Comparison of ENCODE assay signal across 11 mouse cellular contexts in the genomic region with DNA sequence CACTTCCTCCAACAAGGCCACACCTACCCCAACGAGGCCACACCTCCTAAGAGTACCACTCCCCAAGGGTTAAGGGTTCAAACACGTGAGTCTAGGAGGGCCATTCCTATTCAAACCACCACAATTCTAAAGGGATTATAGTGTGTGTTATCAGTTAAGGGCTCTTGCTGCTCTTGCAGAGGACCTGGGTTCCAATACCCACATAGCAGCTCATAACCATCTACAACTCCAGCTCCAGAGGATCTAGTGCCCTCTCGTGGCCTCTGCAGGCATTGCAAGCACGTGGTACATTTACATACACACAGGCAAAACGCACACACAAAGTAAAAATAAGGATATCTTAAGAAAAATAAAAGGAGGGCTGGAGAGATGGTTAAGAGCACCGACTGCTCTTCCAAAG. TPM values are rescaled to one million over a fixed set of nuclear protein-coding genes. Genes with fewer than 3 reads are reported as not detected.
DNase-seq lines count a peak whose midpoint lies in the region; ATAC-seq and TF ChIP-seq lines count a peak whose summit lies in the region.
"Had no signal": no experiment of that assay in that cellular context is flagged by ENCODE, and none has a peak within 500 bp of the region (broad histone marks: within the 10 kb centered on the region; RNA-seq: fewer than 3 reads in every experiment).

No protein-coding gene starts in this region.

- H3K36me3 ChIP-seq in forebrain, postnatal 0 days (ENCODE audit: insufficient read depth) = no peaks in the 10 kb centered on the region
- H3K36me3 ChIP-seq in forebrain, embryonic 12.5 days (replicated peaks) = no peaks in the 10 kb centered on the region
- no peaks in the 10 kb centered on the region for H3K36me3 ChIP-seq in liver, embryonic 14.5 days (replicated peaks; ENCODE audit: control insufficient read depth, insufficient read depth, low read depth)
- H3K36me3 ChIP-seq: limb, embryonic 15.5 days had no signal

- H3K4me3 ChIP-seq in forebrain, postnatal 0 days (ENCODE audit: low read depth, low read length) = no peak overlapping the region
- no peak overlapping the region for H3K4me3 ChIP-seq in forebrain, embryonic 12.5 days (replicated peaks)
- H3K4me3 ChIP-seq in liver, embryonic 14.5 days (ENCODE audit: insufficient read depth in 1 of 2, low read depth in 2 of 2, low read length in 2 of 2) = no peak overlapping the region
- H3K4me3 ChIP-seq: limb, embryonic 15.5 days had no signal

- no peak overlapping the region for H3K4me2 ChIP-seq in forebrain, postnatal 0 days (ENCODE audit: low read depth)
- no peak overlapping the region for H3K4me2 ChIP-seq in forebrain, embryonic 12.5 days
- H3K4me2 ChIP-seq in liver, embryonic 14.5 days (ENCODE audit: low read depth) = no peak overlapping the region
- H3K4me2 ChIP-seq: limb, embryonic 15.5 days had no signal

- WGBS in forebrain, postnatal 0 days = 68% methylated on average over 6 of the region's 6 CpGs
- 66% methylated on average over 6 of the region's 6 CpGs for WGBS in forebrain, embryonic 12.5 days
- WGBS in liver, embryonic 14.5 days (ENCODE audit: insufficient replicate concordance) = 57% methylated on average over 6 of the region's 6 CpGs

- TF ChIP-seq CTCF in forebrain, postnatal 0 days (IDR thresholded peaks at IDR 0.05; ENCODE audit: low read depth) = peak; percentile 60
- TF ChIP-seq CTCF in liver, embryonic 14.5 days (IDR thresholded peaks at IDR 0.05; ENCODE audit: low read depth) = peak; percentile 90

- H3K4me1 ChIP-seq in forebrain, postnatal 0 days (ENCODE audit: insufficient read depth) = no peaks in the 10 kb centered on the region
- H3K4me1 ChIP-seq in forebrain, embryonic 12.5 days = peaks cover 14% of the 10 kb centered on the region; the same call in 1 of the 2 replicates
- H3K4me1 ChIP-seq in liver, embryonic 14.5 days (replicated peaks; ENCODE audit: control insufficient read depth in 2 of 2, insufficient read depth in 2 of 2, low read length in 1 of 2) = peaks cover 15 to 29% of the 10 kb centered on the region in 2 experiments

- H3K9me3 ChIP-seq in forebrain, postnatal 0 days (ENCODE audit: low read length) = no peaks in the 10 kb centered on the region
- H3K9me3 ChIP-seq in forebrain, embryonic 12.5 days = 0 out of 2 replicates have a peak, but pooled peaks cover 3% of the 10 kb centered on the region
- no peaks in the 10 kb centered on the region; the same call in 1 of the 2 replicates for H3K9me3 ChIP-seq in liver, embryonic 14.5 days (ENCODE audit: control insufficient read depth, low read length)
- H3K9me3 ChIP-seq: limb, embryonic 15.5 days had no signal

- no peaks in the 10 kb centered on the region for H3K27me3 ChIP-seq in forebrain, postnatal 0 days (ENCODE audit: insufficient read depth, low read length)
- no peaks in the 10 kb centered on the region for H3K27me3 ChIP-seq in forebrain, embryonic 12.5 days
- H3K27me3 ChIP-seq in liver, embryonic 14.5 days (ENCODE audit: control insufficient read depth, insufficient read depth, low read length) = no peaks in the 10 kb centered on the region
- H3K27me3 ChIP-seq: limb, embryonic 15.5 days had no signal

- no peak overlapping the region for H3K9ac ChIP-seq in forebrain, postnatal 0 days
- H3K9ac ChIP-seq in forebrain, embryonic 12.5 days = no peak overlapping the region
- H3K9ac ChIP-seq in liver, embryonic 14.5 days (replicated peaks) = no peak overlapping the region
- H3K9ac ChIP-seq: limb, embryonic 15.5 days had no signal

- TF ChIP-seq EP300 in liver, embryonic 14.5 days (IDR thresholded peaks at IDR 0.05; ENCODE audit: low read depth) = no peak

- H3K27ac ChIP-seq in forebrain, postnatal 0 days (ENCODE audit: low read depth, low read length) = no peak overlapping the region
- H3K27ac ChIP-seq in forebrain, embryonic 12.5 days = no peak overlapping the region
- H3K27ac ChIP-seq in liver, embryonic 14.5 days = no peak overlapping the region
- H3K27ac ChIP-seq: limb, embryonic 15.5 days had no signal

- no peak for ATAC-seq in forebrain, postnatal 0 days
- ATAC-seq in forebrain, embryonic 12.5 days (ENCODE audit: low FRiP score) = no peak
- no peak for ATAC-seq in liver, embryonic 14.5 days (ENCODE audit: insufficient read depth)

- no peak for DNase-seq in forebrain, postnatal 0 days
- DNase-seq in lung, postnatal 36 days = peak; percentile 34
- no peak for DNase-seq in lung, postnatal 14 days
- peak; percentile 48 for DNase-seq in NIH3T3 (ENCODE audit: low read depth)
- DNase-seq in liver, embryonic 14.5 days (ENCODE audit: low read depth in 3 of 3, low spot score in 3 of 3) = peak in 2 of 3 experiments; percentile 52 to 55
- DNase-seq in right cerebral cortex, postnatal 25 days = no peak
- DNase-seq in layer of hippocampus, postnatal 25 days (ENCODE audit: extremely low spot score in 1 of 2, low spot score in 1 of 2) = no peak
- DNase-seq: kidney, adult 9 months; thymus, postnatal 25 days had no signal

RNA-seq across cellular contexts. Expression of a gene that starts 34.5 kb away (rescaled TPM):
- total RNA-seq in forebrain, postnatal 0 days (2014; rRNA removed) = 24.5 and 35.6 TPM in 2 replicates
- polyA plus RNA-seq in forebrain, postnatal 0 days (2015; fragmentation: Nextera tagmentation; extraction: Ambion mirVana) = 17.0 and 22.4 TPM in 2 replicates
- 16.7 and 19.4 TPM in 2 replicates for polyA plus RNA-seq in forebrain, embryonic 12.5 days (2016; fragmentation: Nextera tagmentation; extraction: Ambion mirVana)
- 6.1 and 6.4 TPM in 2 replicates for polyA plus RNA-seq in liver, embryonic 14.5 days (2012; rRNA removed)
- 8.5 and 9.9 TPM in 2 replicates for polyA plus RNA-seq in liver, embryonic 14.5 days (2014; fragmentation: Nextera tagmentation; extraction: Ambion mirVana)
- total RNA-seq in layer of hippocampus, postnatal 25 days (2021) = 10 to 100 TPM; 23.0 to 23.2 TPM

RNA-seq across cellular contexts. Expression of a gene that starts 37.0 kb away (rescaled TPM):
- total RNA-seq in forebrain, postnatal 0 days (2014; rRNA removed) = 143 and 145 TPM in 2 replicates
- polyA plus RNA-seq in forebrain, postnatal 0 days (2015; fragmentation: Nextera tagmentation; extraction: Ambion mirVana) = 110 and 128 TPM in 2 replicates
- polyA plus RNA-seq in forebrain, embryonic 12.5 days (2016; fragmentation: Nextera tagmentation; extraction: Ambion mirVana) = 359 and 369 TPM in 2 replicates
- polyA plus RNA-seq in liver, embryonic 14.5 days (2012; rRNA removed) = 83.7 and 88.2 TPM in 2 replicates
- 128 and 132 TPM in 2 replicates for polyA plus RNA-seq in liver, embryonic 14.5 days (2014; fragmentation: Nextera tagmentation; extraction: Ambion mirVana)
- total RNA-seq in layer of hippocampus, postnatal 25 days (2021) = 10 to 100 TPM; 62.2 to 67.0 TPM

Comparison
In these comparisons a context has a peak if more than half of its experiments do, and no peak if none do; other contexts are left out.
1. DNase-seq: peak in lung, postnatal 36 days (single experiment), NIH3T3 (single experiment) and liver, embryonic 14.5 days (2 of 3); none in forebrain, postnatal 0 days (single experiment), lung, postnatal 14 days (single experiment), right cerebral cortex, postnatal 25 days (single experiment) and layer of hippocampus, postnatal 25 days (0 of 2).